Mouse (Mus musculus) right cerebral cortex, postnatal 10 days (tissue): ENCODE measurements at regions not wholly inside any gene's neighbourhood (a gene's known extent, or its start where the extent isn't known, plus 50 kb on each side); places are given as distances from the start of the nearest gene placed in this dataset.
A peak's percentile ranks its signal among the peaks of the same experiment; 100 is the strongest.

ENCODE experiments used
- DNase-seq, 2 experiments: peaks; one replicate each; pipeline ENCODE4 v3.0.0; 2021; ENCODE audit warnings: low spot score in 2 of 2

GRCm38 (mm10) chr10:42094274-42095000 lies 76.2 kb upstream of the Armc2 start:
- DNase-seq = no peak

DNA sequence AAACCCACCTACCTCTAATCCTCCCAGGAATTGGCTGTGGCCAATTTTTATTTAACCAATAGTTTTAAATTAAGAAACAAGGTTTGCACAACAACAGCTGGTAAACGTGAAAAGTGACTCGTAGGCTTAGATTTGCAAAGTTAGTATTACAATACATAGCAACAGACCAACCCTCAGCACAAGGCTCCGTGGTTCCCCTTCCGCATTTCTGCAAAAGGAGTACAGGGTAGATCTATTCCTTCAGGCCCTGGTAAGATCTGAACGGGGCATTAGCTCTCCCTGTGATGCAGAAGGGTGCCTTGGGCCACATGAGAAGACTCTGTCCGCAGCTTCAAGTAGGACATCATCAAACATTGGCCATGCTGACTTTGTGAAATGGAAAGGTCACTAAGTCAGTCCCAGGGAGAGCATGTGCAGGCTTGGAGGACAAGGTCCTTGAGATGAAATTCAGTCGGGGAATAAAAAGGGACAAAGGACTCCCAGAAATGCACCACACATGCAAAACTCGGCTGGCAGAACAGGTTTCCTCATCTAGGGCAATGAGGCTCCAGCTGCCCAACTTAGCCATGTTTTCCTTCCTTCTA lies 75.0 kb upstream of the Armc2 start:
- no peak for DNase-seq

- DNase-seq = peak; percentile 49 to 54
These were observed 74.3 kb upstream of the Armc2 start for GRCm38 (mm10) chr10:42092500-42092899.

GRCm38 (mm10) chr10:42091546-42092168 lies 73.4 kb upstream of the Armc2 start:
- DNase-seq = no peak

DNA sequence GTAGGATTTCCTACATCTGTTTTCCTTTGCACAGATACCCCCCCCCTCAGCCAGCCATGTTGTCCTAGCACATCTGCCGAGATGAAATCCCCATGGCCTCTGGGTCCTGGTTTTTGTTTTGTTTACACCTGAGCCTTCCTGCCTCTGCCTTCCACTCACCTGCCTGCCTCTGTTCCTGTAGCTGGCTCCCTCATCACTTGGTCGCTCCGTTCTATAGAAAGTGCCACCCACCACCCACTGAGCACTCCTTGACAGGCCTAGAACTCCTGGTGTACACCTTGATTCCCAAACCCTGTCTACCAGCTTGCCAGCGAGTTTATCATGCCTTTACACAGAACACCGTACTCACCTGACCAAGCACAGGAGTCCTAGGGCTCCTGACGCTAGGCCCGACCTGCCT lies 72.6 kb upstream of the Armc2 start:
- DNase-seq = no peak

DNA sequence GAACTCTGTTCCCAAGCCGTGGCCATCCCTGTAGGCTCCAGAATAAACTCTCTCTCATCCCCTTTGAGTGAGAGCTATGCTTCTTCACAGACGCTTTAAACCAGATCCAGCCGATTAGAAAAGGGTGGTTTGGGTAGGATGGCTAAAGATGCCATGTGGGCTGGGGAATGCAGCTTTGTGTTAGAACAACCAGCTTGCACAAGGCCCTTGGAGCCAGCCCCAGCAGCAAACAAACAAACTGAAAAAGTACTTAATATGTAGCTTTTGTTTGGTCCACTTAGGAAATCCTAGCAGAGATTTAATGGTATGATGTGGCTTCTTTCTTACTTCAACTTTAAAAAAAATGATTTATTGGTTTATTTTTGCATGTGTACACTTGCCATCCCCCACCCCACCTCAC lies 71.9 kb upstream of the Armc2 start:
- DNase-seq = no peak

- no peak for DNase-seq
These were observed 71.4 kb upstream of the Armc2 start for GRCm38 (mm10) chr10:42089686-42090085.

- DNase-seq = peak; percentile 54 to 58
These were observed 71.0 kb upstream of the Armc2 start for GRCm38 (mm10) chr10:42089235-42089625.

DNA sequence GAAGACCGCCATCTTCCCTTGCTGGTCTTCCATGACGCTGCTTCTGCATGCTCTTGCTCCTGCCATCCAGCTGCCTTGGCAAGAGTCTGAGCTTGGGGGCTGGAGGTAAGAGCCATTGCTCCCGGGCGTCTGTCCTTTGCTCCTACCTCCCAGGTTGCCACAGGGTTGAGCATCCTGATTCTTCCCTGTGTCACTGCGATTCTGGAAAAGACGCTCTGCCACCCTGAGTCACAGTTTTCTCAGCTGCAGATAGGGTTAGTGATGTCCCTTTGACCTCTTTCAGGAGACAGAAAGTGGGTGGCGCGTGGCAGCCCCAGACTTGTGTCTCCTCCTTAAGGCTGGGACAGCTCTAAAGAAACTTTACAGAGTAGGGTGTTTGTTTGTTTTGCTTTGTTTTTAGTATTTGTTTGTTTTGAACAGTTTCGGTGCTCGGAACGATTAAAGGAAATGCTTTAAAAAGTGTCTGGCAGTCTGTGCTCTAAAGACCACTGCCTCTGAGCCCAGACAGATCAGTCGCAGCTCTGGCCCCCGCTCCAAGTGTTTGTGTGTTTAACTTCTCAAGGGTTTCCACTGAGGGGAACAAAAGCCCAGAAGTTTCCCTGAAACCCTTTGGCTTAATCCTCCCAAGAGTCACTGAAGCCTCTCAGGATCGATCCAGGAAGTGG lies 70.5 kb upstream of the Armc2 start:
- DNase-seq = no peak

DNA sequence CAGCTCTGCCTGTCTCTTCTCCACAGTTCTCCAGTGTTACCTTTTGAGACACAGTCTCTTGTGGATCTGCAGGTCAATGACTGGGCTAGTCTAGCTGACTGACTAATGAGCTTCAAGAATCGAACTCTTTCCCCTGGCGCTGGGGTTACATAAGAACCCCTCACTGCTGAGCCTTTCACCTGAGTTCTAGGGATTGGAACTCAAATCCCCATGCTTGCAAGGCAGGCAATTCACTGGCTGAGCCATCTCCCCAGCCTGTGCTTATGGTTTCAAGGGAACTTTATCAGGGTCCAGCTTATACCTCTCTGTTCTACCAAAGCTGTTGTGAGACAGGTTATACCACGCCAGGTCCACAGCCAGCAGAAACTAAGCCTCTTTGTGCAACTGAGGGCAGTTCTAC lies 69.7 kb upstream of the Armc2 start:
- DNase-seq = no peak

DNA sequence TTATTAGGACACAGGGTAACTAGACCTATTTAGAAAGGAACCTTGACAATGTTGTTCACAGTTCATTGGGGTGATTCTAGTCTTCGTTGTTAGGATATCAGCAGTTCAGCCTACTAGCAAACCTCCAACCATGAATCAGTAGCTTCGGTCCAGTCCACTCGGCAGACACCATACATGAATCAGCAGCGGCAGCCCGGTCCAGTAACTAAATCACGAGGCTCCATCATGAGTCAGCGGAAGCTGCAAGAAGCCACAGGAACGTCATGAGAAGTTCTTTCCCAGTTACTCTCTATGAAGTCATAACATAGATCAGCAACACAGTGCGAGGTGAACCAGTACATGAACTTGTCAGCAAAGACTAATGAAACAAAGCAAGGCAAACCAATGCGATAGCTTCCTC lies 68.4 kb upstream of the Armc2 start:
- no peak for DNase-seq

GRCm38 (mm10) chr10:42085295-42085694 lies 67.1 kb upstream of the Armc2 start:
- no peak for DNase-seq

DNA sequence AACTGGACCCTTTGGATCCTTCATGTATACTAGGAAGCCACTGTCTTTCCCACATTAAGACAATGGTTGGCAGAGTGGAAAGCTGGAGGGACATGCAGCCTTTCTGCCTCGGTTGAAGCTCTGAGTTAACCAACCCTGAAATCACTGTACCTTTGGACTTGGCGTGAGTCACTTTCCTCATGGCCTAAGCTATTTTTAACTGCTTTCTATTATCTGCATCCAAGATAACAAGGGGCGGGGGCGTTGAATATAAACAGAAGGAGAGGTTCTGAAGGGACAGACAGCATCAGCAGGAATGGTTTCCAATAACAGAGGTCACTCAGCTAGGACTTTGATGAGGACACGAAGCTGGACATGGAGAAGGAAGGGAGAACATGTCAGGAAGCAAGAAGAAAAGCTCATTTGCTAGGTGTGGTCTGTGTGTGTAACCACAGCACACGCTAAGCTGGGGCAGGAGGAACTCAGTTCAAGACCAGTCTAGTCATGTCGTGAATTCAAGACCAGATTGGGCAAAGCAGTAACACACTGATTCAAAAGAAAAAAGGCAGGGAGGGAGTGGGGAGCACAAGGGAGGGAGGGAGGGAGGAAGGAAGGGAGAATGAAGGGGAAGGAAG lies 64.1 kb upstream of the Armc2 start:
- no peak for DNase-seq

DNA sequence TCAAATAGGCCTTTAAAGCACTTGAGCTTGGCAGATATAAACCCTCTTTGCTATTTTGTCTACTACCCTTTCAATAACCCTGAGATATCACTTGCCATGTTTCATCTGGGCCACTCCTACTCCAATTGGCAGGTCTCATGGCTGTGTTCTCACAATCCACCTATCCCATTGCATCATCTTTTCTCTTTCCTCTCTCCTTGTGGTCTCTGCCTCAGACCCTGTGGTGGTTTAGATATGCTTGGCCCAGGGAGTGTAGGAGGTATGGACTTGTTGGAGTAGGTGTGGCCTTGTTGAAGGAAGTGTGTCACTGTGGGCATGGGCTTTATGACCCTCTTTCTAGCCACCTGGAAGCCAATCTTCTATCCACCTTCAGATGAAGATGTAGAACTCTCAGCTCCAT lies 61.5 kb upstream of the Armc2 start:
- no peak for DNase-seq

GRCm38 (mm10) chr10:42076711-42077110 lies 58.5 kb upstream of the Armc2 start:
- no peak for DNase-seq

- DNase-seq = no peak
These were observed 57.3 kb upstream of the Armc2 start for GRCm38 (mm10) chr10:42075545-42075944.

DNA sequence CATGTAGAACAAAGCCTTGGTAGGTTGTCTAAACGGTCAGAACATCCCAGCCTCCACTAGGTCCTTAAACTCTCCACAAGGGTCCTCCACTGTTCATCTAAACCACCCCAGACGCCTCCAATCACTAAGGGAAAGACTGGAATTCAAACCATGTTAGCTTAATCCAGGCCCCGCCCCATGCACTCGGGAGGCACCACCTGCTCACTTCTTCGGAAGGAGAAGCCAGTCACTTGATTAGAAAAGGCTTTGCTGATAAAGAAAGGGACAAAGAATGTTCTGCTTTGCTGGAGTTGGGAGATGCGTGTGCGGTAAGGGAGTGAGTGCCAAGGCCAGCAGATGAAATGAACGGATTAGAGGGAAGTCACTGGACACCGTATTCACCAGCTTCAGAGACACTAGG lies 54.5 kb upstream of the Armc2 start:
- no peak for DNase-seq

DNA sequence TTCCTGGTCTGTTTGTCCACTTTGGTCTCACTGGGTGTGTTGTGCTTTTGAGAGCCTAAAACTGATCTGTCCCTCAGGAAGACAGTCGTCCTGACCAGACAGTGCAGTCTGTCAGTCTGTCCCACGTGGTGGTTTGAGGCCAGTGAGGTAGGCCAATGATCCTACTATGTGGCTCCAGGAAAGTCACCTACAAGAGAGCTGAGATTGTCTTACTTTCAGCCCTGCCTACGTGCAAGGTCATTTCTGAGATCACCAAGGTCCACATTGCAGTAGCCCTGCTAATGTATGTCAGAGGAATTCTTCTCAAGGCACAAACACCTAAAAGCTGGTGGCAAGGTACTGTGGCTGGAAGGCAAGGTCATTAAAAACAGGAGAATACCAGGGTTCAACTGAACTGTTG lies 53.9 kb upstream of the Armc2 start:
- no peak for DNase-seq

- DNase-seq = no peak
These were observed 53.3 kb upstream of the Armc2 start for GRCm38 (mm10) chr10:42071404-42072024.

GRCm38 (mm10) chr10:42070611-42071403 lies 52.6 kb upstream of the Armc2 start:
- peak in 1 of 2 experiments; percentile 51 for DNase-seq

GRCm38 (mm10) chr10:42069751-42070150 lies 51.5 kb upstream of the Armc2 start:
- no peak for DNase-seq
